Mouse (Mus musculus) heart, embryonic 15.5 days (tissue): ENCODE measurements around the gene 5730455P16Rik. TPM values are rescaled to one million over a fixed set of nuclear protein-coding genes. Genes with fewer than 3 reads are reported as not detected.
"Not testable (repeated sequence)": the region's sequence is repeated elsewhere in the genome, so short reads cannot be mapped to it uniquely, and the experiment has no call there.

Experiments
- ATAC-seq: fragments of 200-750 bp; cut with Nextera tagmentation; replicated peaks from 2 replicates; pipeline ENCODE4 v1.8.0; 2017; ENCODE audit warnings: low read depth, moderate TSS enrichment; ENCODE audit not compliant: insufficient number of reproducible peaks, insufficient read depth, low FRiP score
- H3K27ac ChIP-seq: fragments of 300-500 bp; sonication (generic); 2 replicates; pipeline ENCODE4 v1.5.1; 2015; ENCODE audit warnings: mild to moderate bottlenecking, inconsistent platforms
- H3K27me3 ChIP-seq: fragments of 300-500 bp; sonication (generic); 2 replicates; pipeline ENCODE4 v1.6.1; 2015; ENCODE audit warnings: inconsistent platforms
- H3K36me3 ChIP-seq: fragments of 300-500 bp; sonication (generic); 2 replicates; pipeline ENCODE4 v1.6.1; 2015; ENCODE audit warnings: mild to moderate bottlenecking, inconsistent platforms
- H3K4me1 ChIP-seq: fragments of 300-500 bp; sonication (generic); replicated peaks from 2 replicates; pipeline ENCODE4 v1.6.1; 2015; ENCODE audit warnings: inconsistent platforms
- H3K4me2 ChIP-seq: fragments of 300-500 bp; sonication (generic); 2 replicates; pipeline ENCODE4 v1.6.1; 2015; ENCODE audit warnings: inconsistent platforms, mild to moderate bottlenecking, moderate library complexity
- H3K4me3 ChIP-seq: fragments of 300-500 bp; sonication (generic); 2 replicates; pipeline ENCODE4 v1.5.1; 2015; ENCODE audit warnings: mild to moderate bottlenecking, inconsistent platforms
- H3K9ac ChIP-seq: fragments of 300-500 bp; sonication (generic); 2 replicates; pipeline ENCODE4 v1.6.1; 2015; ENCODE audit warnings: mild to moderate bottlenecking, inconsistent platforms
- H3K9me3 ChIP-seq: fragments of 300-500 bp; sonication (generic); replicated peaks from 2 replicates; pipeline ENCODE4 v1.6.1; 2016; ENCODE audit warnings: inconsistent platforms
- WGBS: fragments of 180-500 bp; shearing (Covaris S2); methylation state at CpG from one replicate; pipeline ENCODE4 v1.1.7; 2015; ENCODE audit warnings: mixed read lengths; 5-methylcytosine and 5-hydroxymethylcytosine counted together
- polyA plus RNA-seq: library from polyadenylated mRNA; unstranded; fragments of >200 nt; fragmentation: Nextera tagmentation; extraction: Ambion mirVana; gene quantifications from 2 replicates; pipeline ENCODE4 v1.2.1, GENCODE M21; 2015

The 5730455P16Rik gene
- polyA plus RNA-seq, 1 experiment from 2014 or later, result 15.7 TPM

DNA sequence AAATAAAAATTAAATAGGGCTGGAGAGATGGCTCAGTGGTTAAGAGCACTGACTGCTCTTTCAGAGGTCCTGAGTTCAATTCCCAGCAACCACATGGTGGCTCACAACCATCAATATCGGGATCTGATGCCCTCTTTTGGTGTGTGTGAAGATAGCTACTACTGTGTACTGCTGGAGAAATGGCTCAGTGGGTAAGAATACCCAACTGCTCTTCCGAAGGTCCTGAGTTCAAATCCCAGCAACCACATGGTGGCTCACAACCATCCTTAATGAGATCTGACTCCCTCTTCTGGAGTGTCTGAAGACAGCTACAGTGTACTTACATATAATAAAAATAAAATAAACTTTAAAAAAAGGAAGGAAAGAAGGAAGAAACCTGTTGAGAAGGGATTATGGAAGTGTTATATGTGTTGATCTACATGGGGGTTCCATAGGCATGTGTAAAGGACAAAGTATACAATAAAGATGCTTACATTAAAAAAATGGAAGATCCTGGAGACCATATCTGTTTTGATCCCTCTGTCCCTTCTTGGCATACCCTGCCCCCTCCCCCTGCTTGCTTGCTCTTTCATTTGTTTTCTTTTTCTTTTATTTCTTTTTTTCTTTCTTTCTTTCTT is 726 bp upstream of the 5730455P16Rik start:
- 49% methylated on average over 2 of the region's 2 CpGs for WGBS
- peak overlapping the region; percentile 85 for H3K4me2 ChIP-seq

DNA sequence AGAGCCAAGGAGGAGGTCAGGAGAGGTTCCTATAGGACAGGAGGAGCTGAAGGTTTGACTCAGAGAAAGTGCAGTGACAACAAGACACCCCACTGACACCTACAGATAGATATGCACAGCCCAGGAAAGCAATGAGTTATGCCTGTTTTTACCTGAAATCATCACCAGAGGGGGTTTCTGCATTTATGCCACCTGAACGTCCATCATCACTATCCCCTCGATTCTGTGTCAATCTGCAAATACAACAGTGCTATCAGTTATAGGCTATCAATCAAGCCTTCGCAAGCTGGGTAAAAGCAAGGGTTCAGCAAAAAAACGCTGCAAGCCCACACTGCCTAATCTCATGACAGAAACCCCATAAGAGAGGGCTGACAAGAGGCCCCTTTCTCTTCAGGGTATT is 1.2 kb downstream of the 5730455P16Rik start:
- Histone ChIP-seq H3K4me2 (no peak overlapping the region), H3K9ac (no peak overlapping the region), H3K4me3 (no peak overlapping the region), H3K9me3 (no peaks in the 10 kb centered on the region), H3K27me3 (no peaks in the 10 kb centered on the region), H3K27ac (no peak overlapping the region), H3K36me3 (peaks cover 23% of the 10 kb centered on the region), H3K4me1 (peaks cover 10% of the 10 kb centered on the region; the same call in 1 of the 2 replicates)
- ATAC-seq, result no peak
- 67% methylated on average over 4 of the region's 4 CpGs for WGBS

More for the DNA sequence above, 726 bp upstream of the 5730455P16Rik start:
- not testable (repeated sequence) for H3K9me3 ChIP-seq, H3K27me3 ChIP-seq, ATAC-seq, H3K36me3 ChIP-seq
- Histone ChIP-seq H3K9ac (0 out of 2 replicates have a peak overlapping the region, but pooled peaks have one; percentile 93), H3K27ac (peak overlapping the region; percentile 82; the same call in 1 of the 2 replicates), H3K4me1 (peaks cover 14% of the 10 kb centered on the region; the same call in 1 of the 2 replicates), H3K4me3 (peak overlapping the region; percentile 75)

- no peaks in the 10 kb centered on the region for H3K9me3 ChIP-seq
- WGBS, result 89% methylated on average over 1 of the region's 1 CpGs
- no peak for ATAC-seq
- H3K36me3 ChIP-seq, result peaks cover 54% of the 10 kb centered on the region
- no peak overlapping the region for H3K4me2 ChIP-seq
- no peak overlapping the region for H3K4me3 ChIP-seq
- H3K4me1 ChIP-seq, result no peaks in the 10 kb centered on the region
- H3K27ac ChIP-seq, result no peak overlapping the region
- H3K27me3 ChIP-seq, result no peaks in the 10 kb centered on the region
- no peak overlapping the region for H3K9ac ChIP-seq
Measured at GRCm38 (mm10) chr11:80368949-80369348, 8.9 kb downstream of the 5730455P16Rik start.

GRCm38 (mm10) chr11:80354832-80355231 is 23.0 kb downstream of the 5730455P16Rik start:
- no peaks in the 10 kb centered on the region for H3K36me3 ChIP-seq
- H3K4me1 ChIP-seq, result no peaks in the 10 kb centered on the region
- no peak overlapping the region for H3K27ac ChIP-seq
- no peak for ATAC-seq
- no peaks in the 10 kb centered on the region for H3K9me3 ChIP-seq
- no peaks in the 10 kb centered on the region for H3K27me3 ChIP-seq
- H3K4me2 ChIP-seq, result no peak overlapping the region
- no peak overlapping the region for H3K4me3 ChIP-seq
- WGBS, result 30% methylated on average over 4 of the region's 4 CpGs
- no peak overlapping the region for H3K9ac ChIP-seq

DNA sequence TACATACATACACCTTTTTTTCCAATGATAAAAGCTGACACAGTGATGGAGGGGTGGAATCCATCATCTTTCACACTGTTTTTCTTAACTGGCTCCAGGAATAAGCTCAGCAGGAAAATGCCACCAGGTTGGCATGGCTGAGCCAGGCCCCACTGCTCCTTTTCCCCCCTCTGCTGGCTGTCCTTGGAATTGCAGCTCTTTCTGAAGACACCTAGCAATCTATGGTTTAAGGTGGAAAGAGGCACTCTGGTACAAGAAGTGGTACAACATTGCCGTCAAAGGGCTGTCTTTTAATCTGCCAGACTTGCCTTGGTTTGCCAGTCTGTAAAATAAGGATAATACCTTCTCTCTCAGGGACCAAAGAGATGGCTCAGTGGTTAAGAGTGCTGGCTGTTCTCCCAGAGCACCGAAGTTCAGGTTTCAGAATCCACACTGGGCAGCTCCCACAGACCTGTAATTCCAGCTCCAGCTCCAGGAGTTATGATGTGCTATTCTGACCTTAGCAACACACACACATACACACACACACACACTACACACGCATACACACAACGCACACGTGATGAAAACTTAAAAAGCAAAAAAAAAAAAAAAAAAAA is 25.9 kb downstream of the 5730455P16Rik start:
- 67% methylated on average over 5 of the region's 5 CpGs for WGBS
- Histone ChIP-seq H3K36me3 (no peaks in the 10 kb centered on the region), H3K27ac (no peak overlapping the region), H3K4me1 (no peaks in the 10 kb centered on the region), H3K4me3 (no peak overlapping the region), H3K27me3 (no peaks in the 10 kb centered on the region), H3K9me3 (no peaks in the 10 kb centered on the region), H3K4me2 (no peak overlapping the region), H3K9ac (no peak overlapping the region)
- no peak for ATAC-seq

GRCm38 (mm10) chr11:80342482-80342881 is 35.4 kb downstream of the 5730455P16Rik start:
- ATAC-seq, result no peak
- Histone ChIP-seq H3K9me3 (no peaks in the 10 kb centered on the region), H3K4me1 (no peaks in the 10 kb centered on the region), H3K4me2 (no peak overlapping the region), H3K9ac (no peak overlapping the region), H3K36me3 (no peaks in the 10 kb centered on the region), H3K4me3 (no peak overlapping the region), H3K27ac (no peak overlapping the region), H3K27me3 (no peaks in the 10 kb centered on the region)
- WGBS, result 22% methylated on average over 2 of the region's 2 CpGs

GRCm38 (mm10) chr11:80336351-80336730 is 41.5 kb downstream of the 5730455P16Rik start:
- H3K4me3 ChIP-seq, result no peak overlapping the region
- H3K27me3 ChIP-seq, result peaks cover 4% of the 10 kb centered on the region; the same call in 1 of the 2 replicates
- ATAC-seq, result no peak
- no peaks in the 10 kb centered on the region for H3K9me3 ChIP-seq
- no peak overlapping the region for H3K4me2 ChIP-seq
- H3K36me3 ChIP-seq, result no peaks in the 10 kb centered on the region
- peaks cover 13% of the 10 kb centered on the region; the same call in 1 of the 2 replicates for H3K4me1 ChIP-seq
- no peak overlapping the region for H3K9ac ChIP-seq
- WGBS, result 18% methylated on average over 6 of the region's 6 CpGs
- H3K27ac ChIP-seq, result no peak overlapping the region

DNA sequence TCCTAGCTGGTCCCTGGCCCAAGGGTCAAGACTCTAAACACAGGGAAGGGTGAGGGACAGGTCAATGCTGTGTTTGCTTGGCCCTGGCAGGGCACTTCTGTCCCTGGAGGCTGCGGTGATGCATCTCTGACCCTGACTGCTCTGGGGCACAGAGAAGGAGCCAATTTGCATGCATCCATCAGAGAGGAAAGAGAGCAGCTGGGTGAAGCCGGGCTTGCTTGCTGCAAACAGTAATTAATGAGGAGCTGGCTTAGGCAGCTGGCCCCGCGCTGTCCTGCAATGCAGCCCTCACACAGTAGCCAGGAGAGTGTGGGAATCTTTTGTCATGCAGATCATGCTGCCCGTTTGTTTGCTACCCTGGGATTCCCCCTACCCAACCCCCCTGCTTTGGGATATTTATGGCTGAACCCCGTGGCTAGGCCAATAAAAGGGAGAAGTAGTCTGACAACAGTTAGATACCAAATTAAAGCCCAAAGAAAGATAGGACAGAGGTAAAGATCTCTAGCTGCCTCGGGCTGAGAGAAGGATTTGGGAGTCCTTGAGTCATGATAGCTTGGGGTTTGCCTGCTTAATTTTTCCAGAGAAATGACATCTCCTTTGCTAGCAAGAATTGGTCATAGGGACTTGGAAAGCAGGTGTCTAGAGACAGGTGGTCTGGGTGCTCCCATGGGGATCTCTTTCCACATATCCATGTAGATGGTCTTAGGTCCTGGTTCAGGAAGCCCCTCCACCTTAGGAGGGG is 42.1 kb downstream of the 5730455P16Rik start:
- H3K4me2 ChIP-seq, result no peak overlapping the region
- no peak overlapping the region for H3K27ac ChIP-seq
- H3K4me1 ChIP-seq, result peaks cover 13% of the 10 kb centered on the region; the same call in 1 of the 2 replicates
- ATAC-seq, result no peak
- H3K27me3 ChIP-seq, result peaks cover 4% of the 10 kb centered on the region; the same call in 1 of the 2 replicates
- no peaks in the 10 kb centered on the region for H3K36me3 ChIP-seq
- no peak overlapping the region for H3K4me3 ChIP-seq
- 5% methylated on average over 7 of the region's 7 CpGs for WGBS
- H3K9me3 ChIP-seq, result no peaks in the 10 kb centered on the region
- H3K9ac ChIP-seq, result no peak overlapping the region

DNA sequence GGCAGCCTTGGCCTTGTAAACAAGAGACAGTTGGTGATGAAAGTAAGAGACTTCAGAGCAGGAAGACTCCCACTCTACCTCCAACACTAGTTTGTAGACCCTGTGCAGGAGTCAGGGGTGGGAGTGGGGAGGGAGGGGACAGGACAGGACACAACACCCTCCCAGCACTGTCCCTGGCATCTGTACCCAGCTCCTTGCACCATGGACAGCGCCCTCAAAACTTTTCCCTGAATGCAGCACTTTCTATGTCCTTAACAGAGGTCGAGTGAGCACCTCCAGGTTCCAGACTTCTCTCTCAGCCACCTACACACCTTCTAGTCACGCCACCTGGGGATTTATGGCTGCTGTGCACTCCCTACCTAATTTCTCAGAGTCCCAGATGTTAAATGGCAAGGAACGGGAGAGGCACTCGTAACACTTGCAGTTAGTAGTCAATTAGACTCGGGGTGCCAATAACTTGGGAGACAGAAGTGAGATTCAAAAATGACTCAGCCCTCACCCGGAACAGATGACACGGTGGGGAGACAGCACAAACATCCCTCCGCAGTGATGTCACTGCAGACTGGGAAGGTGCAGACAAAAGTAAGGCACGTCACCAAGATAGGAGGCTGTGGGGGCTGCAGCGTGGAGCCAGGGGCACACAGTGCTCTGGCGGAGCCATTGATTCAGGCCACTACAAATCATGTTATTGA is 45.0 kb downstream of the 5730455P16Rik start:
- Histone ChIP-seq H3K27me3 (peaks cover 4% of the 10 kb centered on the region; the same call in 1 of the 2 replicates), H3K9me3 (no peaks in the 10 kb centered on the region), H3K36me3 (no peaks in the 10 kb centered on the region), H3K4me1 (peaks cover 13% of the 10 kb centered on the region; the same call in 1 of the 2 replicates), H3K27ac (no peak overlapping the region), H3K9ac (no peak overlapping the region), H3K4me3 (no peak overlapping the region), H3K4me2 (no peak overlapping the region)
- 64% methylated on average over 12 of the region's 12 CpGs for WGBS
- ATAC-seq, result no peak

GRCm38 (mm10) chr11:80324636-80325035 is 53.2 kb downstream of the 5730455P16Rik start:
- WGBS, result 79% methylated on average over 6 of the region's 6 CpGs
- H3K27me3 ChIP-seq, result no peaks in the 10 kb centered on the region
- no peak for ATAC-seq
- H3K4me2 ChIP-seq, result no peak overlapping the region
- no peak overlapping the region for H3K27ac ChIP-seq
- H3K9me3 ChIP-seq, result no peaks in the 10 kb centered on the region
- H3K4me3 ChIP-seq, result no peak overlapping the region
- H3K4me1 ChIP-seq, result no peaks in the 10 kb centered on the region
- H3K9ac ChIP-seq, result no peak overlapping the region
- no peaks in the 10 kb centered on the region for H3K36me3 ChIP-seq

GRCm38 (mm10) chr11:80323255-80323654 is 54.6 kb downstream of the 5730455P16Rik start:
- Histone ChIP-seq H3K4me1 (no peaks in the 10 kb centered on the region), H3K4me2 (no peak overlapping the region), H3K4me3 (no peak overlapping the region), H3K27ac (no peak overlapping the region), H3K9me3 (no peaks in the 10 kb centered on the region), H3K9ac (no peak overlapping the region), H3K36me3 (no peaks in the 10 kb centered on the region), H3K27me3 (no peaks in the 10 kb centered on the region)
- WGBS, result 50% methylated on average over 13 of the region's 13 CpGs
- ATAC-seq, result no peak
